Mouse (Mus musculus) embryo, embryonic 9.5 days (tissue): ENCODE data around the gene Efcab9.
A peak's percentile ranks its signal among the peaks of the same experiment; 100 is the strongest.
"Not testable (repeated sequence)": the region's sequence is repeated elsewhere in the genome, so short reads cannot be mapped to it uniquely, and the experiment has no call there.

Experiments
- DNase-seq: peaks from one replicate; pipeline ENCODE4 v3.0.0-alpha.2; 2017; ENCODE audit errors: extremely low spot score

The Efcab9 gene

DNA sequence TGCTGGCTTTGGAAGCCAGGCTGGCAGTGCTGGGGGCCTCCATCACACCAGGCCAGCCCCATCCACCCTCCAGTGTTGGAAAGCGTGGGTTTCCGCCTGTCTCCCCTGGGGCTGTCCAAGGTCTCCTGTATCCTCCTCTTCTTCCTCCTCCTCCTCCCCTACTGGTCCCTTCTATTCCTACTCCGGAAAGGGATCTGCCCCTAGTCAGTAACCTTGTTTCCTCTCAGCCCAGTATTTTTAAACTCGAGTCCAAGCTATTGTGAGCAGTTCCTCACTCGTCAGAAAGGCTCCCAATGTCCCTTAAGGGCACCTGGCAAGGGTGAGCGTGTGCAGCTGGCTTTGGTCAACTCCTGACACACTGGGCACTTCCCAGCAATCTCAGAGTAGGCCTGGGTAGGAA, 6.6 kb upstream of the Efcab9 start:
- no peak for DNase-seq

GRCm38 (mm10) chr11:32536954-32537353, 5.1 kb upstream of the Efcab9 start:
- peak; percentile 42 for DNase-seq

GRCm38 (mm10) chr11:32535646-32536045, 3.8 kb upstream of the Efcab9 start:
- DNase-seq: no peak

DNA sequence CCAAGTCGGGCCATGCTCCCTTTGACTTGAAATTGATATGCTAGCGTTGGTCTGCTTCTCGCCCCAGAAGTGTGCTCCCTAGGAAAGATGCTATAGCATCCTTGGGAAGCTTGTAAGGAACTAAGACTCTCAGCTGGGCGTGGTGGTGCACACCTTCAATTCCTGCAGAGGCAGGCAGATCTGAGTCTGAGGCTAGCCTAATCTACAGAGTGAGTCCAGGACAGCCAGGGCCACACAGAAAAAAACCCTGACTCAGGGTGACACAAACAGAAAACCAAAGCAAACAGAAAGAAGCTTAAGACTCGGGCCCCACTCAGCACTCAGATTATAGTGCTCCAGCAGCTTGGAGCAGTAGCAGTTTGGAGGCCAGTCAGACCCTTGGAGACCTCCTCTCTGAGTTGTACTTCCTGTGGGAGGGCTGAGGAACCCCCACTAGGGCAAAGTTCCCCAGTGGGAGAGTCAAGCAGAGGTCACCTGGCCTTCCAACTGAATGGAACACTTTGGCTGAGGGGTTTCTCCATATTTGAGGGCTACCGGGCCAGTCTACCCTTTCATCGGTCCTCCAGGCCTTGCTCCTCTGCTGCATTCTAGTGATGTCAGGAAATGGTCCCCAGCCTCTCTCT, 2.7 kb upstream of the Efcab9 start:
- no peak for DNase-seq

- peak; percentile 24 for DNase-seq
Observed at GRCm38 (mm10) chr11:32533482-32534261, 1.8 kb upstream of the Efcab9 start.

DNA sequence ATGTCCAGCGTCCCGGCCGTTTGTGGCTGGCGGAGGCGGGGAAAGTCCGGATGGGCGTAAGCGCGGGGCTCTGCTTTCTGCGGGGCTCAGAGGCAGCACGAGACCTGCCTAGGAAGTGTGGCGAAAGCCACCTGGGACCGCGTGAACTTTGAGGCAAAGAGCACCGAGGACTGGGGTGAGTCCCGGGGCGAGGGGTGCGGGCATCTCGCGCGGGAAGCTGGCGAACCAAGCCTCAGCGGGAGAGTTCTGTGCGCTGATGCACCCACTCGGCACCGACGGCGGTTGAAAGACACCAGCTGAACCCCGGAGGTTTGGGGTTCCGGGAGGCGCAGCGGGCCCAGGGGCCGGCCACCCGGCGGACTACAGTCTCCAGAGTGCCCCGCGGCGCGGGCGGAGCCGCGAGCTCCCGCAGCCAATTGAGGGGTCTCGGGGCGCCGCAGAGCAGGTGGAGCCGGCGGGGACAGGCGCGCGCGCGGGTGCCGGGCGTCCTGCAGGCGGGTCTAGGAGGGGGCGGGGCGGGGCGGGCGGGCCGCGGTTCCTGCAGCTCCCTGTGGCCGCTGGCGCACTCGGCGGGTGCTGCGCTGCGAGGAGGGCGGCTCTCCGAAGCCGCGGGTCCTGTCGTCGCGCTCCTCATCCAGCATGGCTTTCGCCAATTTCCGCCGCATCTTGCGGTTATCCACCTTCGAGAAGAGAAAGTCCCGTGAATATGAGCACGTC, 1.0 kb upstream of the Efcab9 start, which contains the start of gene Stk10:
Gene Stk10 (plus strand): TSS at position 541 of the 717 bp plus-strand sequence.
- peak; percentile 84 for DNase-seq

- DNase-seq: no peak
Observed at GRCm38 (mm10) chr11:32530151-32530550, 1.7 kb downstream of the Efcab9 start.

DNA sequence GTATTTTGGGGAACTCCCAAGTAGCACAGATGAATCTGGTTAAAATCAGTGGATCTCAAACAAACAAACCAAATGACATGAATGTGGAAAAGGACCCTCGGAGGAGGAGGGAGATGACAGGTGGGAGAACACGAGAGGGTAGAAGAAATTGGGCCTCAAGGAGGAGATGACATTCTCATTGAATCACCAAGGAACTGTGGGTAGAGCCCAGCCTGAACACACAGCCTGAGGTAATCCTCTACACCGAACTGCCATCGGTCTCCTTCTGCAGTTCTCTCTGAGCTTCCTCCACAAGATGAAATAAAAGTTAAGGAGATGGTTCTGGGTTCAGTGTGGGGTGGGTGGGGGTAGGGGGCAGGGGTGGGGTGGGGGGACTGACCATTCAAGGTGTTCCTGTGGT, 4.9 kb downstream of the Efcab9 start:
- DNase-seq: no peak

- DNase-seq: no peak
Observed at GRCm38 (mm10) chr11:32524122-32524920, 7.6 kb downstream of the Efcab9 start.

DNA sequence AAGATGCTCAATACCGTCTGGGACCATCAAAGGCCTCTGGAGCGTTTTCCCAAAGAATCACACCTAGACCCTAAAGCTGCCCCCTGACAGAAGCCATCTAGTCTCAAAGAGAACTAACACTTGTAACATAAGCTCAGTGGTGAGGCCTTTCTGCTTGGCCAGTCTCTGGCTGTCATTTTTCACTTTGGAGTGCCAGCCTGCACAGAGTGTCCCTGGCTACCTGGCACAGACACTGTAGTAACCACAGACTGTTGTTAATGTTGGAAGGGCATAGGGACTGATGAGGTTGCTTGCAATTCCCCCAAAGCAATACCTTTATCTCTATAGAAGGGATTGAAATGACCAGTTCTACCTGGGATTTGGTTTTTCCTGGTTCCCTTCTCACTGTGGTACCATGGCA, 10.6 kb downstream of the Efcab9 start:
- DNase-seq: no peak

DNA sequence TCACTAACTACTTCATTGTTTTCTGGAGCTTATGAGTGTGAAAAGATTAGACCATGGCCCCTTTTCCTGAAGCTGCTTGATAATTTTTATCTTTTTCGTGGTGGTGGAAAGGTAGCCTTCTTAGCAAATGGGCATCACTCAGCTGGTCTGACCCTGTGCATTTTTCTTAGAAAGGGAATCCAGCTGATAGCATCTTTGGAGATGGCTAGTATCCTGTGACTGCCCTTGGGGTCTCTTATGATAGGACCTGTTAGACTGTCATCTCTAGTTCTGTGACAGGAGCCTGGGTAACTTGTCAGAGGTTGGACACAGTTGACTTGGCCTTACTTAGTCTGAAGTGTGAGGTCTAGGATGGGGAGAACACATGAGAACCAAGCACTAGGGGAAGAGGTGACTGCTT, 12.5 kb downstream of the Efcab9 start:
- no peak for DNase-seq

DNA sequence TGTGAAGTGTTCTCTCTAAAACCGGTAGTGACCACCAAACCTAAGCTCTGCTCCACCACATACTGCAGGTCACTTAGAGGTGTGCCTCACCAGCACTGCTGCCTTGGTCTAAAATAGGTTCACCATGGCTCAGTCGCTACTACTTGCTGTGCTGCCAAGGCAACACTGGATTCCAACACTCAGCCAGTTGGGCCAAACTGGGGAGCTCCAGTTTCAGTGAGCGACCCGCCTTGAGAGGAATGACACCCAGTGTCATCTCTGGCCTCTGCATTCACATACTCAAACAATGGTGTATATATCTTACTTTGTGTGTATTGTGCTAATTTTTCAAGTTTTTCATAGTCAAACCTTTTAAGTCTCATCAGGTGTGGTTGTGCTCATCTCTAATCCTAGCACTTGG, 13.1 kb downstream of the Efcab9 start:
- DNase-seq: no peak

DNA sequence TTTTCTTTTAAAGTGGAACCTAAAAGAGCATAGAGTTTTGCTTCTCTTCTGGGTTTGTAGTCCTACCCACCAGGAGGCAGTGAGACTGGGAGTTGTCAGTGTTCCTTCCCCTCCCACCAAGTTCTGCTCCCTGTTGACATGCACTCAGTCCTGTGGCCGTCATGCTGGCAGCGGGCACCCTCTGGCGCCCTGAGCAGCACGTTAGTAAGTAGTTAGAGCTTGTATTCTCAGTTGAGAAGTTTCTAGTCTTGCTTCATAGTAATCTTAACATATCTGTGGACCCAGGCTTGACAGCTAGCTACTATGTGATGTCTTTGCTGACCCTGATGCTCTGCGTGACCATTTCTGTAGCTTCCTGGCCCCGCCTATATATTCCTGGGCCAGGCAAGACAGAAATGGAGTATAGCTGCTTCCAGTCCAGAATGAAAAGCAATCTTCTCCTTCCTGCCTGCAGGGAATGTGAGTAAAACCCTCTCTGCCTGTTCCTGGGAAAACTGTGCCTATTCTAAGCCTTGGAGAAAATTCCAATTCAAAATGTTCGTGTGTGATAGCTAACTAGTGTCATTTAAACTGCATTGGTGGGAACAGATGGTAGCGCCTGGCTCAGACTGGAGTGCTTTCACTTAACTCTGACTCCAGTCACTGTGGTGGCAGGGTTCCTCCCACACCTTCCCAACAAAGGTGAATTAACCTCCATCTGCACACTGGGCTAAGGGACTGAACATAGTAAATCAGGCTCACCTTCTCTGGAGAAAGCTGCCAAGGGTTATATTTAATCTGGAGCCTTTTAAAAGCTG, 14.8 kb downstream of the Efcab9 start:
- DNase-seq: no peak

GRCm38 (mm10) chr11:32516091-32516490, 15.8 kb downstream of the Efcab9 start:
- DNase-seq: no peak

DNA sequence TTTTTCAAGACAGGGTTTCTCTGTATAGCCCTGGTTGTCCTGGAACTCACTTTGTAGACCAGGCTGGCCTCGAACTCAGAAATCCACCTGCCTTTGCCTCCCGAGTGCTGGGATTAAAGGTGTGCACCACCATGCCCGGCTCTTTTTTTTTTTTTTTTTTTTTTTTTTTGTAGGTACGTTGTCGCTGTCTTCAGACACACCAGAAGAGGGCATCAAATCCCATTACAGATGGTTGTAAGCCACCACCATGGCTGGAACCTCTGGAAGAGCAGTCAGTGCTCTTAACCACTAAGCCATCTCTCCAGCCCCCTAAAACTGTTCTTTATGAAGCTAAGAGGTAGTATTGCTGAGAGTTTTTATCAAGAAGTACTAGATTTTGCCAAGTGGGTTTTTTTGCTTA, 17.0 kb downstream of the Efcab9 start:
- DNase-seq: not testable (repeated sequence)

GRCm38 (mm10) chr11:32510930-32511329, 21.0 kb downstream of the Efcab9 start:
- no peak for DNase-seq

- no peak for DNase-seq
Observed at GRCm38 (mm10) chr11:32505091-32505739, 26.7 kb downstream of the Efcab9 start.

DNA sequence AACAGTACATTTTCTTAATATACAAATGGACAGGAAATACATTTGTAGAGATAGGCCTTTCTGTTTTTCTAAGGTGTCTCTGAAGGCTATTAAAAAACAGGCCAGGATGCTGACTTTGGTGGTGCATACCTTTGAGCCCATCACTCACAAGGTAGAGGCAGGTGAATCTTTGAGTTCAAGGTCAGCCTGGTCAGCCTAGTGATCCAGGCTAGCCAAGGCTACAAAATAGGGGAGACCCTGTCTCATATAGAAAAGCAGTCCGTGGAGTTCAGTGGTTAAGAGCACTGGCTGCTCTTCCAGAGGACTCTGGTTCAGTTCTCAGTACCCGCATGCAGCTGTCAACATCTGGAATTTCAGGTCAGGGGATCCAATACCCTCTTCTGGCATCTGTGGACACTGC, 28.2 kb downstream of the Efcab9 start:
- DNase-seq: no peak

DNA sequence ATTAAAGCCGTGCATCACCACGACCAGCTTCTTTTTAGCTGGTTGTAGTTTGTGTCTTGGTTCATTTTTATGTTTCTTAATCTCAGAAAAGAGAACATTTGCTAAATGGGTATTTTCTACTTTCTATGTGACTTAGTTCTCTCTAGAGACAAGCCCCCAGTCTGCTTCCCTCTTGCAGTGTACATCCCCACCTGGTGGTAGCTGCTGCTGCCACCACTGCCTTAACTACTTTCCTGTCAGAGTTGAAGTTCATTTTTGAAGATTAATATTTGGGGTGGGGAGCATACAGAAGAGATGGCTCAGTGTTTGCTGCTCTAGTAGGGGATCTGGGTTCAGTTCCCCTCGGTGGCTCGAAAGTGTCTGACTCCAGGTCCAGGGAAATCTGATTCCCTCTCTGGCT, 31.9 kb downstream of the Efcab9 start:
- no peak for DNase-seq

- DNase-seq: no peak
Observed at GRCm38 (mm10) chr11:32498757-32499535, 32.9 kb downstream of the Efcab9 start.
